Mouse (Mus musculus) c-Kit-negative CD71-positive TER-119-positive erythroid progenitor cells, embryonic 14.5 days (primary cell): Measurements from ENCODE around the gene Nr1h2.

Experiments
- DNase-seq: peaks from one replicate; pipeline ENCODE4 v3.0.0-alpha.2; 2013; ENCODE audit warnings: low read depth, low spot score

Nr1h2 gene

DNA sequence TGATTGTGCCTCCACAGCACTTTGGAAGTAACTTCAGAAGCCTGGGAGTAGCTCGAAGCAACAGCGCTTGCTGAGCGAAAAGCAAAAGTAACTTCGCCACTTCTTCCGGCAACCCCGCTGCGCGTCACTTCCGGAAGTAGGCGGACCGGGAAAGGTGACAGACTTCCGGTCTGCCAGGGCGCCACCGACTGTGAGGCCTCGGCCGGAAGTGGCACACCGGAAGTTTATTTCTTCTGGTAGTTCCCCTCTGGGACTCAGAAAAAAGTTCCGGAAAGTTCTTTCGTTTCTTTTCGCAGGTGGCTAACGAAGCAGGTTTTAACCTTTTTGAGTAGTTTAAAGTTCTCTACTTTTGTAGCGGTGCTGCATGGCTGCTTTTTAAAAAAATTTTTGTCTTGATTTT lies at the start of gene Nr1h2:
Gene Nr1h2 (minus strand): TSS at position 126 of the 400 bp plus-strand sequence.
- DNase-seq: peak; percentile 87

DNA sequence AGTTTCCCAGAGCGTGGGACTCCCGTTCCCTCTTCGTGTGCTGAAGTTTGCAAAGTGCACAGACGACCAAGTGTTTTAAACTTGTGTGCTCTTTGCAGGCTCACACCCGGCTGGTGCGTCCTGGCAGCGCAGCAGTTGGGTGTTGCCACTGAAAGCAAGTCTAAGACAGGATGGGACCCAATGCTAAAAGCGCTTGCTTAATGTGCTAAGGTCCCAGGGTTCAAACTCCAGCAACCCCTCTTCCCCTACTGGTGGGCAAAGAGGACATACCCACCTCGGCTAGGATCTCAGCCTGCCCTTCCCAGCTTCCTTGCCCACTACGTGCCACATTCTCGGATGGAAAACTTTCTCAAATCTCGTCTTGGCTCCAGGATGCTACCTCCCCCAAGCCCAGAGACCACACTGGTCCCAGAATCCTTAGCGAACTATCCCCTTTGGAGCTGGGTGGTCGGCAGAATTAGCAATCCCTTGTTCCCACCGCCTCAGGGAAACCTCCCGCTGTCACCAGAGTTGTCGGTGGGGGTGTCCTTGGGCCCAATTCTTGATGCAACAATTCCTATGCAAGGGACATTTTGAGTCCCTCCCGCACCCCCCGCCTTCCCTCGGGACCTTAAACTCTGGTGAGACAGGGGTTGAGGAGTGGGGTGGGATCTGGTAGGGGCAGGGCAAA lies 49.6 kb upstream of the Nr1h2 start:
- no peak for DNase-seq

DNA sequence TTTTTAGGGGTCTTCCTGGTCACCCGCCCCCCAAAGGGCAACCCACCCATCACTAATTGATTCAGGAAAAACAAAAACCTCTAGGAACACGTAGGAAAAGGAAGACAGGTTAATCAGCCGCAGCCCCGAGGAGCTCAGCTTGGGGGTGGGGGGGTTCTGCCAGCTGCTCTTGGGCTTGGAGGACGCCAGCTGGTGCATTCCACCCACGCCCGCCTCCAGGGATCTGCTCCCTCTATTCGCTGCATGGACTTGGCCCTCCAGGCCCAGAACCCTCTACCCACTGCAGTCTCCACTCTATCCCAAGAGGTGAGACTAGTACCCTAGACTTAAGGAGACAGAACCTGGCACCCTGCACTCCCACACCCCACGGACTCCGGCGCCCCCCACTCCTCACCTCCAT lies 48.7 kb upstream of the Nr1h2 start:
- no peak for DNase-seq

DNA sequence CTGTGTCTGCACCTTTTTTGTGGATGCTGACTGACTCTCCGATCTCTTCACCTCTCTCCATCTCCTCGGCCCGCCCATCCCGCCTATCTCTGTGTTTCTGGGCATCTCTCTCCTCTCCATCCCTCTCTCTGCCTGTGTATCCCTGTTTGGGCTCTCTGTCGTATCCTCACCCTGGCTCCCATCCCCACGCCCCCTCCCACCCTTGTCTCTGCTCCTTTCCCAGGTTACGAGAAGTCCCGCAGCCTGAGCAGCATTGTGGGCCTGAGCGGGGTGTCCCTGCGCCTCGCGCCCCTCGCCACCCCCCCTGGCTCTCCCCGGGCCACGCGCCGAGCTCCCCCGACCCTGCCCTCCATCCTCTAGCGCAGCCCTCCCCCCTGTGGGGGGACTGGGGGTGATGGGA lies 47.9 kb upstream of the Nr1h2 start:
- DNase-seq: no peak

DNA sequence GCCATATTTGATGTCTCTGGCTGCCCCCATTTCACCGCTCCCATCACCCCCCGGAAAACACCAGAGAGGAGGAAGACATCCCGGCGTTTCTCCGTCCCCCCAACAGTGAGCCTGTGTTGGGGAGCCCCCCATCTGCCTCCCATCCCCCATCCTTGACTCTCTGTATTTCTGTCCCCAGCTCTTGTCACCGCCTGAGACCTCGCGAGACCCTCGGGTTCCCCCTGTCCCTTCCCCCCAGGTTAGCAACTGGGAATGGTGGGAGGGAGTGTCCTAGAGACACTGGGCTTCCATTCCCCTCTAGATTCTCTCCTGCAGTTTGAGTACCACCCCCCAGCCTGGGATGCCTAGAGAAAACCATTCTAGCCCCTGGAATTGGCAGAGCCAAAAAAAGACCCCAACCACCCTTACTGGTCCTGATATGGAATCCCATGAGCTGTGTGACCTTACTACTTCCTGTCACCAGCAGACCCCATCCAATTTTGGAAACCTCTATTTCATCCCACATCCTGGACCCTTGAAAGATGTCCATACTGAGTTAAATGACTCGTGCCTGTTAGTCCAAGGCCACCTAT lies 47.0 kb upstream of the Nr1h2 start:
- no peak for DNase-seq

DNA sequence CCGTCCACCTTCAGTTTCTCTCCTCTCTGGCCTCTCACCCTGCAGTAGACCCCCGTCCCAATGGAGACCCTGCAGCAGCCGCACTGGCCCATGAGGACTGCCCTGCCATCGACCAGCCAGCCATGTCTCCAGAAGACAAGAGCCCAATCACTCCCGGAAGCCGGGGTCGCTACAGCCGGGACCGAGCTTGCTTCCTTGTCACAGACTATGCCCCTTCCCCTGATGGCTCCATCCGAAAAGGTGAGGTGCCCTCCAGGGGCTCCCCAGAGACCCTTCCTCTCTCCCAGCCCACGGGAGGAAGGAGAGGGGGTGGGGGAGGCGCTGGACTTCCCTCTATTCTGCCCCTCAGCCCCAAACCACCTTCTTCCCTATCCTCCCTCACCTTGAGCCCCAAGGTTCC lies 44.6 kb upstream of the Nr1h2 start:
- no peak for DNase-seq

DNA sequence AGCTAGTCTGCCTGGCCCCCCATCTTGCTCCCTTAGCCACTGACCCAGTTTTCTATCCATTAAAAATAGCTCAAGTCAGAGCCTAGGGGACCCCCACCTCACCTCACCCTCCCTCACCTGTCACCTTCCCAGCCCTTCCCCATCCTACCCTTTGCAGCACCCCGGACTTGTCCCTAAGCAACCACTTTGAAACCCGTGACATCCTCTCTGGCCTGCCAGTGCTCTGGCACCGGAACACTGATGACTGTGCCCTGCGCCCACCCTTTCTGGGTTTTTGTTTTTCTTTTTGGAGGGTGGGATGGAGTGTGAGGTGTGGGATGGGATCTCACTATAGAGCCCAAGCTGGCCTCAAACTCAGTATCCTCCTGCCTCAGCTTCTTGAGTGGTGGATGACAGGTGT lies 43.9 kb upstream of the Nr1h2 start:
- DNase-seq: no peak

DNA sequence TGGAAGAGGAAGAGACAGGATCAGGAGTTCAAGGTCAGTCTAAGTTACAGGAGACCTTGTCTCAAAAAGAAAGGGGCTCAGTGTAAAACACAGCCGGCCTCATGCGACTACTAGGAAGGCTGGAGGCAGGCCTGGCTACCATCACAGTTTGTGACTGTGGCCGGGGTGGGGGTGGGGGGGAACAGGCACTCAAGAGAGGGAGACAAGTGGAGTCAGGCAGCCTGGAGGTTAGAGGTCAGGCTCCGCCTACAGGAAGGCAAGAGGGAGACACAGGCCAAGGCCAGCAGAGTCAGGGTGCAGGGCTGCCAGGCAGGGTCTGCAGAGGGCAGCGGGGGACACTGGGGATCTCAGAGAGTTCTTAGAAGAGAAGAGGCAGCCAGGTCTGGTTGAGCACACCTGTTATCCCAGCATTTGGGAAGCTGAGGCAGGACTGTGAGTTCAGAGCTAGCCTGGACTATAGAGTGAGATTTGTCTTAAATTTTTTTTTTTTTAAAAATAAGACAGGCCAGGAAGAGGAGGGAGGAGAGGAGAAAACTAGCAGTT lies 43.3 kb upstream of the Nr1h2 start:
- DNase-seq: no peak

DNA sequence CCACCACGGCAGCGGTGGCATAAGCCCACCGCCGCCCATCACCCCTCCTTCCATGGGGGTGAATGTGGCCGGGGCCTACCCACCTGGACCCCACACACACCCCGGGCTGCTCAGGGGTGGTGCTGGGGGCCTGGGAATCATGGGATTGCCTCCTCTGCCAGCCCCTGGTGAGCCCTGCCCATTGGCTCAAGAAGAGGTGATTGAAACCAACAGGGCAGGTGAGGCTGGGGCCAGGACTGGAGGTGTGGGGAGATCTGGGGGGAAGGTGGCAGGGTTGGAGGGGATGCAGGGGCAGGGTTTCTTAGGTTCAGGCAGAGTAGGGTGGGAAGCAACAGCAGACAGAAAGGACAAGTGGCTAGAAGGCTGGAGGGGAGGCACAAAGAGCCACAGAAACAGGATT lies 42.3 kb upstream of the Nr1h2 start:
- no peak for DNase-seq

DNA sequence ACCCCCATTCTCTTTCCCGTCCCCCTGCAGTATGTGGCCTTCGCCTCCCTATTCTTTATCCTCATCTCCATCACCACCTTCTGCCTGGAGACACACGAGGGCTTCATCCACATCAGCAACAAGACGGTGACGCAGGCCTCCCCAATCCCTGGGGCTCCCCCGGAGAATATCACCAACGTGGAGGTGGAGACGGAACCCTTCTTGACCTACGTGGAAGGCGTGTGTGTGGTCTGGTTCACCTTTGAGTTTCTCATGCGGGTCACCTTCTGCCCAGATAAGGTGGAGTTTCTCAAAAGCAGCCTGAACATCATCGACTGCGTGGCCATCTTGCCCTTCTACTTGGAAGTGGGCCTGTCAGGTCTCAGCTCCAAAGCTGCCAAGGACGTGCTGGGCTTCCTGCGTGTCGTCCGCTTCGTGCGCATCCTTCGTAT lies 41.4 kb upstream of the Nr1h2 start:
- no peak for DNase-seq

DNA sequence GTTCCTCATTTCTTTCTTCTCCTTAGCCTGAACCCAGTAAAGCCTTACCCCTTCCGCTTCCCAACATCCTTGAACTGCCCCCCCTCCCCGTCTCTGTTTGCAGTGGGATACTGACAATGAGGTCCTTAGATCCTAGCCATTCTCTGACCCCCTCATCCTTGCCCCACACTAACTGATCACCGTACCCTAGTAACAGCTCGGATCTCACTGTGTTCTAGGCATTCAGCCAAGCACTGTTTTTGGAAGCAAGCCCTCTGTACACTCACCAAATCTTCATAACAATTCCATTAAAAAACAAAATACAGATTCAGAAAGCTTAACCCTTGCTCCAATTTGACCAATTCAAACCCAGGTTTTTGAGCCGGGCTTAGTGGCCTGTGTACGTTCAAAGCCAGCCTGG lies 40.5 kb upstream of the Nr1h2 start:
- DNase-seq: no peak

DNA sequence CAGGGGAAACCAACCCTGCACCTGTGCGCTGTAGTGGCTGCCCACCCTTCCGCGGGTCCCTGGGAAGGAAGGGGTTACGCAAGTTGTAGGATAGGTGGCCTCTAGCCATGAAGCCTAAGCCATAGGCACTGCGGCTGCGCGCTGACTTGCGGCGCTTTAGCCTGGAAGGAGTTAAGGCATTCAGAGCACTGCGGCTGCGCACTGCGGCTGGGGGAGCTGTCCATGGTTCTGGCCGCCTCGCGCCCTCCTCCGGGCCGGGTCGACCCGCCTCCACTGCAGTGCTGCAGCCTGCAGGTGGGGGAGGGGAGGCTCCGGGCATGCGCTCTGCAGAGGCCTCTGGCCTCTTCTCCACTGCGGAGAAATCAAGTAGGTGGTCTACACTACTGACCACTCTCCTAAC lies 40.0 kb upstream of the Nr1h2 start:
- no peak for DNase-seq

DNA sequence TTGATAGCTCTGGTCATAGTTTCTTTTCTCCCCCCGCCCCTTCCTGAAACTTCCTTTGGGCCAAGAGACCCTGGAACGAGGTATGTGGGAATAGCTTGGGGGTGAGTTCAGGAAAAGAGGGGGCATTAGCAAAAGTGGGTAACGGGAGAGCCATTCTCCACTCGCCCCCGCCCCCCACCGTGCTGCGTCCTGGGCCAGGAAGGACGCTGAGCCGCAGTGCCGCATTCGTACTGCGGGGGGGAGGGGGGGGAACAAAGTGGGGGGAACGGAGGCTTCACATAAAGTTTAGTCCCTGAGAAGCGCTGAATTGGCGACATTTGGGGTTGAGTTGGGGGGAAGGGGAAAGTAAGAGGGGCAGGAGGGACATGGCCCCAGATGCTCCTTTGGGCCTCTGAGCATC lies 39.3 kb upstream of the Nr1h2 start:
- DNase-seq: no peak

DNA sequence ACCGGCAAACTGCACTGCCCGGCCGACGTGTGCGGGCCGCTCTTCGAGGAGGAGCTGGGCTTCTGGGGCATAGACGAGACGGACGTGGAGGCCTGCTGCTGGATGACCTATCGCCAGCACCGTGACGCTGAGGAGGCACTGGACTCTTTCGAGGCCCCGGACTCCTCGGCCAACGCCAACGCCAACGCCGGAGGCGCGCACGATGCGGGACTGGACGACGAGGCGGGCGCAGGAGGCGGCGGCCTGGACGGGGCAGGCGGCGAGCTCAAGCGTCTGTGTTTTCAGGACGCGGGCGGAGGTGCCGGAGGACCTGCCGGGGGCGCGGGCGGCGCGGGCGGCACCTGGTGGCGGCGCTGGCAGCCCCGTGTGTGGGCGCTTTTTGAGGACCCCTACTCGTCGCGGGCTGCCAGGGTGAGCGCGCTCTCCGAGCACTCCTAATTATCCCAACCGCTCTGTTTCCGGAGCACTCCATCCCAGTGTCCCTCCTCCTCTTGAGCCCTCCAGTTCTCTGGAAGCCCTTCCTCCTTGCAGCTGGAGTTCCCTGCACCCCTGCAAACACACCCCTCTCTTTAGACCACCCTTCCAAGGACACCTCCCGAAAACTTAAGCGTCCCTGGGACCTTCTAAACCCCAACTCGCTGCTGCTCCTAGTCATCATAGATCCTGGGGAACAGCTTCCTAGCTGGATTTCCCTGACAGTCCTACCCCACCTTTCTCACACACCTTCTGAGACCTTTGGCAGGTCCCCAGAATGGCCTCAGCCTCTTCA lies 37.8 kb upstream of the Nr1h2 start:
- no peak for DNase-seq

DNA sequence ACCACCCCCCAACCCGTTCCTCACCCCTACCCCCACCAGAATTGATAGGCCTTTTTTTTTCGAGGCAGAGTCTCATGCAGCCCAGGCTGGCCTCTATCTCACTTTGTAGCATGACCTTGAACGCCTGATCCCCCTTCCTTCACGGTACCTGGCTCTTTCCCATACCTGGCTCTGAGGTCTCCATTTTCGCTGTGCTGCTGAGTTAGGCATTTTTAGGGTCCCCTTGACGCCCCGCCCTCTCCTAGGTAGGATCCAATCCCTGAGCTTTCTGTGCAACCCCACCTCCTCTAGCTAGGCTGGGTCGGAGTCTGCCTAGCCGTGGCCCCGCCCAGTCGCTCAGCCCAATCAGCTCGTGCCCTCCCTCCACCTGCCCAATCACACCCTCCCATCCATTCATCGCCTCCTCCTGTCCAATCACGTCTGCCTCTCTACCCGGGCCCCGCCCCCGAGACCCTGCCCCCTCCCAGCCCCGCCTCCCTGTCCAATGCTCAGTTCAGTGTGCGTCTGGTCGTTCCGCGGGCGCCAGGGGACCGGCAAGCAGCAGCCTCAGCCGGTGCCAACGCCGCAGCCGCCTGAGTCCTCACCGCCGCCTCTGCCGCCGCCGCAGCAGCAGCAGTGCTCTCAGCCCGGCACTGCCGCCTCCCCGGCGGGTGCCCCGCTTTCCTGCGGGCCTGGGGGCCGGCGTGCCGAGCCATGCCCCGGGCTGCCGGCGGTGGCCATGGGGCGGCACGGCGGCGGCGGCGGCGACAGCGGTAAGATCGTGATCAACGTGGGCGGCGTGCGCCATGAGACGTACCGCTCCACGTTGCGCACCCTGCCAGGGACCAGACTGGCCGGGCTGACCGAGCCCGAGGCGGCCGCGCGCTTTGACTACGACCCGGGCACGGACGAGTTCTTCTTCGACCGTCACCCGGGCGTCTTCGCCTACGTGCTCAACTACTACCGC lies 36.9 kb upstream of the Nr1h2 start, which contains the start of gene Kcnc3:
Gene Kcnc3 (plus strand): TSS at position 263 of the 946 bp plus-strand sequence.
- DNase-seq: no peak

DNA sequence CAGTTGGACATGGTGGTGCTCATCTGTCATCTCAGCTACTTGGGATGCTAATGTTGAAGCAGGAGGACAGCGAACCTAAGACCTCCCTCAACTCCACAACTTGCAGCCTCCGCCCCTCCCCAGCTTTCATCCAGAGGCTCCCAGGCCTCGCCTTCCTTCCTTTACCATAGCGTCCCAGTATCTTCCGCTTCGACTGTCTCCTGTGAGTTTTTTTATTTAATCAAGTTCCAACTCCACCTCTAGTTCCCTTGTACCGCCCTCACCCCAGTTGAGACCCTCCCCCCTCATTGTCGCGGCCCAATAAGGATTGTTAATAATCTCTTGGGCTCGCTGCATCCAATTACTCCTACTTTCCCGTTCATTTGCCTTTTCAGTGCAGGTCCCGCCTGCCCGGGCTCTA lies 36.2 kb upstream of the Nr1h2 start:
- DNase-seq: no peak

DNA sequence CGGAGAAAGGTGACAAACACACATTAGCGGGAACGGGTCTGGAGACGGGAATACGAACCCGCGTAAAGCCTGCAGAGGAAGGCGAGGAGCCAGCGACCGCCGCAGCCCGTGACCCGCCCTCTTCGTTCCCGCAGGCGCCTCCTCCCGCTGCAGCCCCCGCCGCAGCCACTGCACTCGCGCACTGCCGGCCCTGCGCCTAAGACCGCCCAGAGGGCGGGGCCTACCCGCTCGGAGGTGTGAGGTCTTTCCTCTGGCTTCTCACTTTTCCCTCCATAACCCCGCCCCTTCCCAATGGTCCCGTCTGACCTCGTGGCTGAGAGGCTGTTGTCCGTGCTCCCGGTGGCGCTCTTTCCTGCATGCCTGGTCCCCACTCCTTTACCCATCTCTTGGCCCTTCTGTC lies 35.4 kb upstream of the Nr1h2 start:
- DNase-seq: no peak

DNA sequence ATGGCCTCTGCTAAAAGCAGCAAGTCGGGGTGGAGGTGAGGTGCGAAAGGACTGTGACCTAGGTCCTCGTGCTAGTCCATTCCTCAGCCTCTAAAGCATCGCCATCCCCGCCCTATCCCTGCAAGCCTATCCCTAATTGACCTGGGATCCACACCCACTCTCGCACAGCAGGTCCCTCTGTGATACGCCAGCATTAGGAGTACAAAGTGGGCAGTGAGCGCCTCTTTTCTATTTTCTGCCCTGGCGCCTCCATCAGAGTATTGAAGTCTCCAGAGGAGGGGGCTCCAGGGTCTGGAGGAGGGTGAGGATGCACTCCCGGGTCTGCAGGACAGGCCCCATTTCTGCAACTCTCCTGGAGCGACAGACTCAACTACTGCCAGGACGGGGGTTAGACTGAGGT lies 34.6 kb upstream of the Nr1h2 start:
- no peak for DNase-seq

DNA sequence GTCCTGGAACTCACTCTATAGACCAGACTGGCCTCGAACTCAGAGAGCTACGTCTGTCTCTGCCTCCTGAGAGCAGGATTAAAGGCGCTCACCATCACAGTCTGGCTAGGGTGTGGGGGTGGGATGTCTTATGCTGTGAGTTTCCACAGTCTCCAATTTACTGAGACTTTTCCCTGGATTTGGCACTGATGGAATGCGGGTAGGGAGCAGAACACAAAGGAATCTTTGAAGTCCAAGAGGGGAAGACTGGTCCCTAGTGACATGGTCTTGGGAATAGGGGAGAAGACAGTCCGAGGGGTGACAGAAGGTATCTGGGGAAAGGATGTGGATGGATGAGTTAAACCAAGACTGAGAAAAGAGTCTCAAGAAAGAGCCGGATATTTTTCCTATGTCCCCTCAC lies 33.9 kb upstream of the Nr1h2 start:
- DNase-seq: no peak

DNA sequence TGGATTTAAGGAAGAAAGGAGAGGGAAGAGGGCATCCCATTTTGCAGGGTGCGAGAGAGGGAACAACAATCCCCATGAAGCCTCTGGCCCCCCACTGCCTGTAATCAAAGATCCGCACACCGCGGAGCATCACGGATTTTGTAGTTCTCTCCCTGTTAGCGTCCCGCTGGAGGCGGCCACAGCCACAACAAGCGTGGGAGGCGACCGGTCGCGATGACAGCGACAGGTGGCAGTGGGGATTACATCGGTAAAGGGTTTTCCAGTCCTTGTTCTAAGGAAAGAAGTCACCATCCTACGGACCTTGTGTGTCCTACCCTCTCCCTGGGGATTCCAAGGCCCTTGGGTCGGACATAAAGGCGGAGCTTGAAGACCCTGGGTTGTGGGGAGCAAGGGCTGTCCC lies 33.2 kb upstream of the Nr1h2 start:
- DNase-seq: no peak

DNA sequence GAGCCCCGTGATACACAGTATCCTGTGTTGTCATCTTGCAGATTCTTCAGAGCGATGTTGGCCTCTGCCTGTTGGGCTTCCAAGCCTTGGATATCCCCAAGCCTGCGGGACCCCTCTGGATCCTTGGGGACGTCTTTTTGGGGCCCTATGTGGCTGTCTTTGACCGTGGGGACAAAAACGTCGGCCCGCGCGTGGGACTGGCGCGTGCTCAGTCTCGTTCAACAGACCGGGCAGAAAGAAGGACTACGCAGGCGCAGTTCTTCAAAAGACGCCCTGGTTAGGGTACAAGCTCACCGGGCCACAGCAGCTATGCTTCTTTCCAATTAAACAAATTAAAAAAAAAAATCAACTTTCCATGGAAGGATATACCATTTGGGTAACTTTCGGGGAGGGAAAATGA lies 32.8 kb upstream of the Nr1h2 start:
- DNase-seq: no peak

DNA sequence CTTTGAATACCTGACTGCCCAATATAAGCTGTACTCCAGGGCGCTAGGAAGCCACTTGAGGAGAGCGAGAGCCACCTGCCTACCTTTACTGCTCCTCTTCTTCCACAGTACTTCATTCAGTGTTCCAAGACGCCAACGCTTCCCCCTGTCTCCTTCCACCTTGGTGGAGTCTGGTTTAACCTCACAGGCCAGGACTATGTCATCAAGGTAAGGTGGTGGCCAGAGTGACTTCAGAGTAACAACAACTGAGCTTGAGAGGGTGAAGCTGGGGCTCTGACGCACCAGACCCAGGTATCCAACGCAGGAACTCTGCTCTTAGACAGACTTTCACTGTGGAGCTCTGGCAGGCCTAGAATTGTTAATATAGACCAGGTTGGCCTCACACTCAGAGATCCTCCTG lies 31.9 kb upstream of the Nr1h2 start:
- no peak for DNase-seq
